Mouse (Mus musculus): ENCODE results near the gene Cib2.

DNA sequence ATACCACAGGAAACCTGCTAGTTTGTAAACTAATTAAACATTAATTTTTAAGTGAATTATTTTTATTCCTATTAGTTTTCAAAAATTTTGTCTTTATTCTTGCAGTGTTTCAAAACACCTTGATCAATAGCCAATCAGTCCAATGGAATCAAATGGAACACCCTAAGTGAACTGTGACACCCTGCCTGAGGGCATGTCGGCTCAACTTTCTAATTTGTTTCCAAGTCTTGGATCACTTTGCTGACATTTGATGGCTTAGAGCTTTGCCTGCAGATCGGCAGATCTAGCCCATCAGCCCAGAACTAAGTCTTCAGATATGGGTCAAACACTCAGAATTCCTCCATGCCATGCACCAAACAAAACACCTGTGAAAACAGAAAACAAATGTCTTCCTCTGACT is 44.0 kb downstream of the Cib2 start:
- no peak for TF ChIP-seq GATA1 (IDR thresholded peaks at IDR 0.05; ENCODE audit: borderline replicate concordance, low read length)
- no peak for TF ChIP-seq FLI1 (IDR thresholded peaks at IDR 0.05; ENCODE audit: low read length)

Data from megakaryocyte, embryonic 14.5 days (primary cell).